Mouse (Mus musculus) common myeloid progenitor, adult 5-6 weeks (primary cell): Measurements from ENCODE around the gene Supt3. TPM values are rescaled to one million over a fixed set of nuclear protein-coding genes. Genes with fewer than 3 reads are reported as not detected.

Experiments used
- ATAC-seq: replicated peaks from 2 replicates; pipeline ENCODE4 v1.8.0; 2016; ENCODE audit warnings: low read depth, mild to moderate bottlenecking, moderate TSS enrichment, inconsistent platforms; ENCODE audit not compliant: poor library complexity, severe bottlenecking
- total RNA-seq: library from RNA; stranded (forward); fragments of 200-1000, 187-1606 nt; gene quantifications from 2 replicates; pipeline ENCODE4 v1.2.3, GENCODE M21; 2017

Supt3 gene
- total RNA-seq, 1 experiment from 2014 or later: 15.7 TPM

- ATAC-seq: no peak
These were observed 268.9 kb downstream of the Supt3 start for GRCm38 (mm10) chr17:45045804-45046203.

GRCm38 (mm10) chr17:45046583-45046982 lies 269.6 kb downstream of the Supt3 start:
- ATAC-seq: no peak

- no peak for ATAC-seq
These were observed 270.3 kb downstream of the Supt3 start for GRCm38 (mm10) chr17:45047236-45047635.

- ATAC-seq: no peak
These were observed 275.0 kb downstream of the Supt3 start for GRCm38 (mm10) chr17:45051971-45052370.

- no peak for ATAC-seq
These were observed 276.4 kb downstream of the Supt3 start for GRCm38 (mm10) chr17:45053371-45053770.

- ATAC-seq: no peak
These were observed 277.6 kb downstream of the Supt3 start for GRCm38 (mm10) chr17:45054526-45054925.

GRCm38 (mm10) chr17:45056894-45057293 lies 279.9 kb downstream of the Supt3 start:
- ATAC-seq: no peak

GRCm38 (mm10) chr17:45057780-45058179 lies 280.8 kb downstream of the Supt3 start:
- no peak for ATAC-seq

GRCm38 (mm10) chr17:45058566-45059363 lies 281.8 kb downstream of the Supt3 start:
- no peak for ATAC-seq

- no peak for ATAC-seq
These were observed 286.8 kb downstream of the Supt3 start for GRCm38 (mm10) chr17:45063776-45064175.

GRCm38 (mm10) chr17:45065465-45065864 lies 288.5 kb downstream of the Supt3 start:
- ATAC-seq: no peak

GRCm38 (mm10) chr17:45067441-45067840 lies 290.5 kb downstream of the Supt3 start:
- no peak for ATAC-seq

GRCm38 (mm10) chr17:45068321-45068720 lies 291.4 kb downstream of the Supt3 start:
- ATAC-seq: no peak

- no peak for ATAC-seq
These were observed 295.8 kb downstream of the Supt3 start for GRCm38 (mm10) chr17:45072495-45073347.

- ATAC-seq: no peak
These were observed 296.3 kb downstream of the Supt3 start for GRCm38 (mm10) chr17:45073348-45073634.

GRCm38 (mm10) chr17:45073779-45074178 lies 296.8 kb downstream of the Supt3 start:
- no peak for ATAC-seq

GRCm38 (mm10) chr17:45076951-45077350 lies 300.0 kb downstream of the Supt3 start:
- ATAC-seq: no peak

GRCm38 (mm10) chr17:45077921-45078640 lies 301.1 kb downstream of the Supt3 start:
- no peak for ATAC-seq

- no peak for ATAC-seq
These were observed 304.6 kb downstream of the Supt3 start for GRCm38 (mm10) chr17:45081521-45081920.

GRCm38 (mm10) chr17:45081955-45082475 lies 305.1 kb downstream of the Supt3 start:
- ATAC-seq: no peak
